Mouse (Mus musculus) limb, embryonic 14.5 days (tissue): Measurements from ENCODE around the gene Gm21992. TPM values are rescaled to one million over a fixed set of nuclear protein-coding genes. Genes with fewer than 3 reads are reported as not detected.

ENCODE experiments used
- ATAC-seq: fragments of 200-750 bp; cut with Nextera tagmentation; 2 replicates; pipeline ENCODE4 v1.8.0; 2017; ENCODE audit warnings: low read depth, moderate number of reproducible peaks, moderate TSS enrichment; ENCODE audit not compliant: low FRiP score
- DNase-seq: peaks from one replicate; pipeline ENCODE4 v3.0.0-alpha.2; 2015; ENCODE audit warnings: low spot score
- H3K27ac ChIP-seq: fragments of 300-500 bp; sonication (generic); replicated peaks from 2 replicates; pipeline ENCODE4 v1.5.1; 2014; ENCODE audit warnings: low read depth, mild to moderate bottlenecking, low read length, moderate library complexity, mixed read lengths
- H3K27me3 ChIP-seq: fragments of 300-500 bp; sonication (generic); 2 replicates; pipeline ENCODE4 v1.6.1; 2014; ENCODE audit warnings: low read length, mixed read lengths; ENCODE audit not compliant: control insufficient read depth, insufficient read depth
- H3K36me3 ChIP-seq: fragments of 300-500 bp; sonication (generic); 2 replicates; pipeline ENCODE4 v1.6.1; 2014; ENCODE audit warnings: mild to moderate bottlenecking, low read length, moderate library complexity, mixed read lengths; ENCODE audit not compliant: control insufficient read depth, insufficient read depth
- H3K4me1 ChIP-seq: fragments of 300-500 bp; sonication (generic); 2 replicates; pipeline ENCODE4 v1.6.1; 2014; ENCODE audit warnings: antibody characterized with exemption, low read length, mixed read lengths; ENCODE audit not compliant: control insufficient read depth, insufficient read depth
- H3K4me2 ChIP-seq: fragments of 300-500 bp; sonication (generic); replicated peaks from 2 replicates; pipeline ENCODE4 v1.6.1; 2014; ENCODE audit warnings: low read depth, mild to moderate bottlenecking, low read length, moderate library complexity; ENCODE audit not compliant: severe bottlenecking
- H3K4me3 ChIP-seq: fragments of 300-500 bp; sonication (generic); replicated peaks from 2 replicates; pipeline ENCODE4 v1.5.1; 2014; ENCODE audit warnings: low read length
- H3K9ac ChIP-seq: fragments of 300-500 bp; sonication (generic); 2 replicates; pipeline ENCODE4 v1.6.1; 2014; ENCODE audit warnings: mild to moderate bottlenecking, low read depth, low read length, moderate library complexity; ENCODE audit not compliant: severe bottlenecking
- H3K9me3 ChIP-seq: fragments of 300-500 bp; sonication (generic); 2 replicates; pipeline ENCODE4 v1.6.1; 2016; ENCODE audit warnings: low read length; ENCODE audit not compliant: control insufficient read depth
- POLR2A ChIP-seq: fragments of 200-500 bp; IDR thresholded peaks from 2 replicates; pipeline ENCODE4 v1.8.0; 2012; ENCODE audit warnings: inconsistent platforms, mild to moderate bottlenecking, moderate library complexity, borderline replicate concordance; ENCODE audit not compliant: insufficient read depth, insufficient read length; ENCODE audit errors: extremely low read depth
- WGBS: fragments of 180-500 bp; shearing (Covaris S2); extraction: QIAGEN DNeasy Blood & Tissue Kit; methylation state at CpG from one replicate; pipeline ENCODE4 v1.1.7; 2014; 5-methylcytosine and 5-hydroxymethylcytosine counted together
- polyA plus RNA-seq, 2 experiments: library from polyadenylated mRNA; depleted of rRNA in 1 of 2; stranded (reverse) in 1 of 2; unstranded in 1 of 2; fragments of >200 nt; fragmentation: Nextera tagmentation in 1 of 2; extraction: Ambion mirVana in 1 of 2; gene quantifications; 2 replicates each; pipeline versions ENCODE4 v1.2.1 to v1.2.3; 2012 to 2014

Gm21992 gene
- polyA plus RNA-seq, 2 experiments = 15.5 to 36.0 TPM

DNA sequence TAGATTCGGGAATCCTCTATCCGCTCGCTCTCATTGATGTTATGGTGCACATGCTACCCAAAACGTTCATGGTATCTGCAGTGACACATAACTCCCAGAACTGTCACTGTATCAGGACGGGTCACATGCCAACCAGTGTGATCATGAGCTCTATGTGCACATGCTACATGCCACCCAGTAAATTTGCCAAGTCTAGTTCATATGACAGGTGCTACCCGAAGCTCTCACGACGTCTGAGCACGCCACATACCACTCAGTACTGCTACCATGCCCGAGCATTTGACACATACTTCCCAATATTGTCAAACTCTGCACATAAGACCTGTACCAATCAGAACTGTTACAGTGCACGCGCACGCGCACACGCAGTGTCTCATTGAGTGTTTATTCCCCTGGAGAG is 91.3 kb downstream of the Gm21992 start:
- Histone ChIP-seq H3K4me3 (no peak overlapping the region), H3K4me2 (no peak overlapping the region), H3K27me3 (no peaks in the 10 kb centered on the region)

DNA sequence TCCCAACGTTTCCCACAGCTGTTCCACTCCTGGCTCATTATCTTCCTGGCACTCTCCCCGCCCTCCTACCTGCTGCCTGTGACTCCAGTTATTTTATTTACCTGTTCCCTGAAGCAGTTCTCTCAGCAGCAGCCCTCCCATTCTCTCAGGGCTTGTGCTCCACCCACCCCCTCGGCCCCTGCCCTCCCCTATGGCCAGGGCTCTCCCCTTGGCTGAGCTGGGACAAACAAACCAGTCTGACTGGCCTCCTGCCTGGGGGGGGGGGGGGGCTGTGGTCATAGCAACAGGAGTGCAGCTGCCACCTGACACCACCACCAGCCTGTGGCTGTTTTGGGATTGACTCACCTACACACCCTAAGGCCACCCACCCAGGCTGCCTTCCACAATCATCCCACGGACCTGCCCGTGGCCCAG is 92.1 kb downstream of the Gm21992 start:
- Histone ChIP-seq H3K4me2 (no peak overlapping the region), H3K27ac (no peak overlapping the region), H3K27me3 (peaks cover 2% of the 10 kb centered on the region; the same call in 1 of the 2 replicates), H3K4me1 (0 out of 2 replicates have a peak, but pooled peaks cover 4% of the 10 kb centered on the region), H3K36me3 (no peaks in the 10 kb centered on the region), H3K4me3 (no peak overlapping the region), H3K9ac (no peak overlapping the region), H3K9me3 (no peaks in the 10 kb centered on the region)
- TF ChIP-seq POLR2A = no peak
- 24% methylated on average over 5 of the region's 5 CpGs for WGBS
- ATAC-seq = no peak
- DNase-seq = no peak

More for the DNA sequence above, 91.3 kb downstream of the Gm21992 start:
- Histone ChIP-seq H3K36me3 (no peaks in the 10 kb centered on the region), H3K9ac (no peak overlapping the region), H3K27ac (no peak overlapping the region), H3K4me1 (0 out of 2 replicates have a peak, but pooled peaks cover 4% of the 10 kb centered on the region), H3K9me3 (no peaks in the 10 kb centered on the region)
- DNase-seq (no peak), ATAC-seq (no peak)
- WGBS = 80% methylated on average over 15 of the region's 15 CpGs
- TF ChIP-seq POLR2A = no peak

DNA sequence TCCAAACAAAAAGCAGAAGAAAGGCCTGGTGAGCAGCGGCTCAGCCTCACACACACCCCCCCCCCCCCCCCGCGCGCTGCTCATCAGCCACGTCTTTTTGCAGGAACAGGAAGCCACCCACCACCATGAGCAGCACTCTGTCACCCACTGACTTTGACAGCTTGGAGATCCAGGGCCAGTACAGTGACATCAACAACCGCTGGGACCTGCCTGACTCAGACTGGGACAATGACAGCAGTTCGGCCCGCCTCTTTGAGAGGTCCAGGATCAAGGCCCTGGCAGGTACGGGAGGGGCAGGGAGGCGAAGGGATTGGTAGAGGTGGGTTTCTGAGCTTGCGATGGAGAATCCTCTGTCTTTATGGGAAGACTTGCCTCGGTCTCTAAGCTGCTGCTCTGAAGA is 92.7 kb downstream of the Gm21992 start:
- DNase-seq (no peak), ATAC-seq (no peak)
- Histone ChIP-seq H3K27me3 (peaks cover 8% of the 10 kb centered on the region), H3K9ac (no peak overlapping the region), H3K9me3 (no peaks in the 10 kb centered on the region), H3K4me1 (0 out of 2 replicates have a peak, but pooled peaks cover 4% of the 10 kb centered on the region), H3K4me2 (no peak overlapping the region), H3K36me3 (no peaks in the 10 kb centered on the region), H3K27ac (no peak overlapping the region), H3K4me3 (no peak overlapping the region)
- WGBS = 40% methylated on average over 9 of the region's 12 CpGs
- TF ChIP-seq POLR2A = no peak

DNA sequence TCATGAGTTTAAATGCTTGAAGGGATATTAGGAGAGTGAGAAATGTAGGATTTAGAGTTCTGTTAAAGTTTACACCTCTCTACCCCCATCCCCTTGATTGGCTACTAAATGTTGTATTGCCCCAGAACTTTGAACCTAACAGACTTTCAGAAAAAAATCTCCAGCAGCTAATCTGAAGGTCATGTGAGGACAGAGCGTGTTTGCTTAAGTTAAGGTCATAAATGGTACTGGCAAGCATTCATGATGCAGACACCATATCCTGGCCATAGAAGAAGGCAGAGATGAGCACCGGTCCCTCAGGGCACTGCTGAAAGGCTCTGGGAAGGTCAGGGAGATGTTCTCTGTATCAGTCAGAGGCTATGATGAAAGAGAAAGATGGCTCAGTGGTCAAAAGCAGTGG is 94.1 kb downstream of the Gm21992 start:
- 0 out of 2 replicates have a peak, but pooled peaks cover 4% of the 10 kb centered on the region for H3K4me1 ChIP-seq
- H3K9ac ChIP-seq = no peak overlapping the region
- no peak overlapping the region for H3K4me3 ChIP-seq
- H3K9me3 ChIP-seq = no peaks in the 10 kb centered on the region
- H3K36me3 ChIP-seq = no peaks in the 10 kb centered on the region
- no peak for TF ChIP-seq POLR2A
- no peak for DNase-seq
- no peak overlapping the region for H3K27ac ChIP-seq
- WGBS = 96% methylated on average over 2 of the region's 2 CpGs
- ATAC-seq = no peak
- H3K27me3 ChIP-seq = peaks cover 23% of the 10 kb centered on the region
- no peak overlapping the region for H3K4me2 ChIP-seq

DNA sequence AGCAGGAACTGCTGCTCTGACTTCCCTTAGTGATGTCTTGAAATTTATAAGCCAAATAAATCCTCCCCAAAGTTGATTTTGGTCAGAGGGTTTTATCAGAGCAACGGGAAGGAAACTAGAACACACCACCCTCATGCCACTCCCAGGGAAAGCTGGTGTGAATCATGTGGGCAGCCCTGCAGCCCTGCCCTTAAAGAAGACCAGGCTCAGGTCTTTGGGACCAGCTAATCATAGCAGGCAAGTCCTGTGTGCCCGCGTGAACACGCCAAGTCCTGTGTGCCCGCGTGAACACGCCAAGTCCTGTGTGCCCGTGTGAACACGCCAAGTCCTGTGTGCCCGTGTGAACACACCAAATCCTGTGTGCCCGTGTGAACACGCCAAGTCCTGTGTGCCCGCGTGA is 94.7 kb downstream of the Gm21992 start:
- Histone ChIP-seq H3K27me3 (peaks cover 27% of the 10 kb centered on the region), H3K27ac (no peak overlapping the region), H3K9ac (no peak overlapping the region), H3K9me3 (no peaks in the 10 kb centered on the region), H3K4me2 (no peak overlapping the region), H3K4me3 (no peak overlapping the region), H3K36me3 (no peaks in the 10 kb centered on the region), H3K4me1 (peaks cover 5% of the 10 kb centered on the region; the same call in 1 of the 2 replicates)
- no peak for TF ChIP-seq POLR2A
- DNase-seq = no peak
- no peak for ATAC-seq
- 96% methylated on average over 14 of the region's 14 CpGs for WGBS

DNA sequence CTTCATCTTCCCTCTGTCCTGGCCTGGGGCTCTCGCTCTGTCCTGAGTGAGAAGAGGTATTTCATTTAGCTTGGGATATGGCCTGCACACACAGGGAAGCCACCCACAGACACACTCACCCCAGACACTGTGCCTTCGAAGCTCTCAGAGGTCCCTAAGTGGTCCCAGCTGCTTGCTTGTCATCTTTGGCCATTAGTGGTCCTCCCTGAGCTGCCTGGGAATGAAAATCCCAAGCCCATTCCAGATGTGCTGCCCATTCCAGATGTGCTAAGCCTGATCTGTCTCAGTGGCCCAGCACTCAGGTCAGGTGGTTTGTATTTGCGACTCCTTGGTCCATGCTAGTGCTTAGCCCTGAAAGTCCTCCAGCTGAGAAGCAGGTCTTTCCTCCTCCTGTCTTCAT is 97.5 kb downstream of the Gm21992 start:
- DNase-seq (no peak), ATAC-seq (no peak)
- H3K4me1 ChIP-seq = peaks cover 4% of the 10 kb centered on the region; the same call in 1 of the 2 replicates
- H3K4me2 ChIP-seq = no peak overlapping the region
- peaks cover 48% of the 10 kb centered on the region for H3K27me3 ChIP-seq
- no peaks in the 10 kb centered on the region for H3K36me3 ChIP-seq
- WGBS = 36% methylated on average over 3 of the region's 3 CpGs
- TF ChIP-seq POLR2A = no peak
- H3K9me3 ChIP-seq = no peaks in the 10 kb centered on the region
- H3K4me3 ChIP-seq = no peak overlapping the region
- H3K9ac ChIP-seq = no peak overlapping the region
- no peak overlapping the region for H3K27ac ChIP-seq
